Mouse (Mus musculus): ENCODE measurements around the gene 9930104L06Rik.

DNA sequence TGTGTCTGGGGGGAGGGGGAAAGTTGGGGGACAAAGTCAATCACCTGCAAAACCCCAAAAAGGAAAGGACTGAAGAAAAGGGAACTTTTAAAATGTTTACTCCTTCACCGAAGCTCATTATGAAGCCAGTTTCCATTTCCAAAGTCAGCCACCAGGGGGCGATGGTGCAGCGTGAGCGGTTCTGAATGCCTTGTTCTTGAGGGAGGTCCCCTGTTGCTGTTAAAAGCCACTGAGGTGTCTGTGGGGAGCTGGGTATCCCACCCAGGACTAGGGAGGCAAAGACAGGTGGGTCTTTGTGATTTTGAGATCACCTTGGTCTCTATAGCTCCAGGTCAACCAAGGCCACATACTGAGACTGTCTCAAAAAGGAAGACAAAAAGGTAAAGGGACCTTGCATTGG is 6.2 kb downstream of the 9930104L06Rik start:
- TF ChIP-seq CTCF (IDR thresholded peaks at IDR 0.05; ENCODE audit: control insufficient read depth, insufficient read depth, insufficient read length) (peak; percentile 49), USF1 (IDR thresholded peaks at IDR 0.05; ENCODE audit: low read depth) (no peak), CEBPB (IDR thresholded peaks at IDR 0.05; ENCODE audit: low read depth) (no peak)

Data from C2C12 (cell line).